Mouse (Mus musculus) regulatory T cell (primary cell): ENCODE measurements at regions not wholly inside any gene's neighbourhood (a gene's known extent, or its start where the extent isn't known, plus 50 kb on each side); places are given as distances from the start of the nearest gene placed in this dataset.

Source experiments
- in situ Hi-C: fragments of 300-600 bp; cut with MboI, MseI; formaldehyde crosslinking; loops from one replicate; pipeline ENCODE4 v1.15.1; 2025; ENCODE audit warnings: high pct_unique_total_duplicates

DNA sequence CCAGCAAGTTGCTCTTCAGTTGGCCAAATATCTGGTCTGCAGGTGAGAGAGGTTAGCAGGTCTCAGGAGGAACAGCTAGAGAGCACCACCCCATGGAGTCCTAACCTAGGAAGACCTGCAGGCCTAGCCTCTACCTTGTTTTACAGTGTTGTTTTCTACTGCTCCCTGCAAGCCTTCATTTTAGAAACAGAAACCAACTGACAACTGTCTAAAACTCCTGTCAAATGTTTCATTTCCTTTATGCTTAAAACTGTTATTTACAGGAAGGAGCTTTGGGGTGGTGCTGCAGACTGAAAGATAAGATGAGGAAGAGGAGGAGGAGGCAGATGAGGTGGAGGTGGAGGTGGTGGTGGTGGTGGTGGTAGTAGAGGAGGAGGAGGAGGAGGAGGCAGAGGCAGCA, 96.6 kb upstream of the Selenop start:
- in situ Hi-C loops, result no loop called here

DNA sequence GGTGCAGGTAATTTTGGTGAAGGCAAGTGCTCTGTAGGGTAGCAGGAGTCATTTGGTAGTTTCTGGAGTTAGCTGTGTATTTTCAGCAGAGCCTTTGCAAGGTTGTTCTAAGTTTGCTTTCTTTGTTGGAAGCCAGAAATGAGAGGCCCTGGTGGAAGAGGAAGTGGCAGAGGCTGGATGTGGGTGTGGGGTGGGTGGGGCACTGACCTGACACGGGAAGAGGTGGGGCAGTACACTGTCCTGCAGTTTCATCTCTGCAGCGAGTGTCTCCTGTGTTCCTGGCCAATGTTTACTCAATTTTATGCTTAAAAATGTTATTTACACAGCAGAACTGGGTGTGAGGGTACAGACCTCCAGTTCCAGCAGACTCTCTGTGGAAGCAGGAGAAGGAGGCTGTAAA, 94.3 kb upstream of the Selenop start:
- in situ Hi-C loops, result no loop called here

DNA sequence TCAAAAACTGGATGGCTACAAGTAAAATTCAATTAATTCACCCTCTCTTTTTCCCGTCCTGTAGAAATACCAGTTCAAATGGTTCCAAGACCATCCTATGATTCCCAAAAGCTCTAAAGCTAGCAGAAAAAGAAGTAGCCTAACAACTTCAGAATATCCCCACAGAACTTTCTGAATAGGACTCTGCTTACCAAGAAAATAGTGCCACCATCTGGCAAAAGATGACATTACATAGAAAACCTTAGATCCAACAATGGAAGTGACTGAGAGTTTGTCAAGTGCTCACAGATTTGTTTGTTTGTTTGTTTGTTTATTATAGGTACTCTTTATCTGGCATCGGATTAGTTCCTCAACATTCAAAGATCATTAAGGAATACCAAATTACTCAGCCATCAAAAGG, 93.5 kb upstream of the Selenop start:
- in situ Hi-C loops, result no loop called here

DNA sequence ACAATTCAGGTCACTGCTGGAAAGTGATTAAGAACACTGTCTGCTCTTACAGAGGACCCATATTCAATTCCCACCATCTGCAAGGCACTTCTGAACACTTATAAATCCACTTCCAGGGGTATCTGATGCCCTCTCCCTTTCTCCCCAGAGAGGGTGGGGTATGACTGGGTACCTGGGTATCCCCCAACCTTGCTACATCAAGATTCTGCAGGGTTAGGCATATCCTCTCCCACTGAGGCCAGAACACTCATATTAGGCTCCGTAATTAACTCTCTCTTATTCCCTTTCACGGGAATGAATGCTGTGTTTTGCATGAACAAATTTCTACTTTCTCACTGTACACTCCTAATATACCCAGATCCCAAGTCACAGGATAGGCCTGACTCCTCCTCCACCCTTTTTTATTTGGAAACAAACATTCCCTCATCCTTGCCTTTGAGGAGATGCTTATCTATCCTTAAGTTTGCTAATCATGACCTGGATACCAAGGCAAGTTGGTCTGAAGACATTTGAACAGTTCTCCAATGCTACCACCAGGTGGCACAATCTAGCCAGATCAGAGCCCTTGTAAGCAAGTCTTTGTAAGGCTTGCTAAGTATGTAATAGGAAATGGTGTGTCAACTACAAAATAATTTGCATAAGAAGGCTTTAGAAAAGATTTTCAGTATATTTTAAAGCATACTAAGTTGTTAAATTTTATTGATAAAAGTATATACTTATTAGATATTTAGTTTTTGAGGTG, 66.3 kb upstream of the Selenop start:
- in situ Hi-C loops, result loop anchor here (10.0 kb wide), 1 partner anchor 1523 kb away; the partner anchor contains the start of gene C6

DNA sequence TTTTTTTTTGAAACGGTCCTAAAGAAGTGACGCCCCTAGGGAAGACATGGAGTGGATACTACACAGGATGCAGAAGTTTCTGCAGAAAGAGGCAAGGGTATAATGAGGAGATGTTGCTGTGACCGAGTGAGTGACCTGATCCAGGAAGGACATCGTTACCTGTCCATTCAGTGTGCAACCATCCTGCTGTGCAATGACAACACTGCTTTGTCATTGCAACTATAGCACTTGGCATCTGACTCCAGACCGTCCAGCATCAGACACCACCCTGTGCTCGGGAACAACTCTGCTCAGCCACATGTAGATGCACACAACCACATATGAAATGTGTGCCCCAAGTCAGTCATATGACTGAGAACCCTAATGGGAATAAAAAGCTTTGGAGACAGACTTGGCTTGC, 62.8 kb upstream of the Selenop start:
- in situ Hi-C loops, result loop anchor here (10.0 kb wide), 1 partner anchor 1519 kb away; the partner anchor contains the start of gene C6

DNA sequence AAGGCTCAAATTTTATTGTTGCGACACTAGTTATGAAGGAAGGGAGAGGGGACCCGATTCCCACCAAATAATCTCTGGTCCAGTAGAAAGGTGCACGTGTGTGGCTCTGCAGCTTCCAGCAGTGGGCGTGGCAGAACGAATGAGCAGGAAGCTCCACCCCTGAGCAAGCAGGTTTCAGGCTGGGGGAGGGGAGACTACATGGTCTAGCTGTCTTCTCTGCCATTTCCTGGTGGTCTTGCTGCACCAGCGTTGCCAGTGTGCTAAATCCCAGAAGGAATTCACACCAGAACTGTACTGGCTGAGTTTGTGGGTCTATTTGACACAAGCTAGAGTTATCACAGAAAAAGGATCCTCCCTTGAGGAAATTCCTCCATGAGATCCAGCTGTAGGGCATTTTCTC, 62.3 kb upstream of the Selenop start:
- in situ Hi-C loops, result loop anchor here (10.0 kb wide), 1 partner anchor 1519 kb away; the partner anchor contains the start of gene C6

DNA sequence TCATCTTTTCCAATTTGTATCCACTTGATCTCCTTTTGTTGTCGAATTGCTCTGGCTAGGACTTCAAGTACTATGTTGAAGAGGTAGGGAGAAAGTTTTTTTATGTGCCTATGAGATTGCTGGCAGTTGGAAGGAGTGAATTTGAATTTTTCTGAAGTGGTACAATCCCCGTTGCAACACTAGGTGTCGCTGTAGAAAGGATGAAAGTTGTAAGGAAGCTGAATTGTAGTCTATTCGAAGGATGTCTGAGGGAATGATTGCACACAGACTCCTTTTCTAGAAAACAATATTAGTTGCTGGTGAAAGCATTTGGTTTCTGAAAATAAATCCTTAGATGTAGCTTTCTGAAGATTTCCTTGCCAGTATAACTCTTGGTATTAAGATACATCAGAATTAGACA, 54.6 kb upstream of the Selenop start:
- in situ Hi-C loops, result loop anchor here (10.0 kb wide), 1 partner anchor 211 kb away; no protein-coding TSS in a partner anchor

DNA sequence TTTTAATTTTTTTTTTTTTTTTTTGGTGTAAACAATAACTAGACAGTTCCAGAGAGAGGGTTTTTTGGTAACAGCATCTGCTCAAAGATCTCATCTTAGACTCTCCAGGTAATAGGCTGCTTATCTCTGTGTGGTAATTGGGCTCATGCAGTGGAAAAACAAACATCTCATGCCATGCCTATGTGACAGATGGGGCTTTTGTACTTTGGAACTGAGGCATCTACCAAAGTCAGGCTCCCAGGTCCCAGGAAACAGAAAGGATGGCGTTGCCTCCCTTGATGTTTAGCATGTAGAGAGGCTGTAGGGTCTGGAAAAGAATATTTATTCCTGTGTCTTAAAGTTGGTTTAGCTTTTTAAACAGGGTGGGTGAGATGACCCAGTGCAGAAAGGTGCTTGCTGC, 53.1 kb upstream of the Selenop start:
- in situ Hi-C loops, result loop anchor here (10.0 kb wide), 1 partner anchor 210 kb away; no protein-coding TSS in a partner anchor
